Mouse (Mus musculus) bone marrow, adult 2 months (tissue): Measurements from ENCODE around the gene Inpp4a.

Experiments used
- CTCF ChIP-seq: fragments of 200-500 bp; IDR thresholded peaks from 2 replicates; pipeline ENCODE4 v1.5.1; 2011; ENCODE audit warnings: low read length, control low read depth; ENCODE audit not compliant: control insufficient read depth, insufficient read depth
- POLR2A ChIP-seq: fragments of 200-500 bp; IDR thresholded peaks from 2 replicates; pipeline ENCODE4 v1.6.1; 2011; ENCODE audit warnings: low read depth, mild to moderate bottlenecking, control low read depth, low read length, borderline replicate concordance; ENCODE audit not compliant: control insufficient read depth

DNA sequence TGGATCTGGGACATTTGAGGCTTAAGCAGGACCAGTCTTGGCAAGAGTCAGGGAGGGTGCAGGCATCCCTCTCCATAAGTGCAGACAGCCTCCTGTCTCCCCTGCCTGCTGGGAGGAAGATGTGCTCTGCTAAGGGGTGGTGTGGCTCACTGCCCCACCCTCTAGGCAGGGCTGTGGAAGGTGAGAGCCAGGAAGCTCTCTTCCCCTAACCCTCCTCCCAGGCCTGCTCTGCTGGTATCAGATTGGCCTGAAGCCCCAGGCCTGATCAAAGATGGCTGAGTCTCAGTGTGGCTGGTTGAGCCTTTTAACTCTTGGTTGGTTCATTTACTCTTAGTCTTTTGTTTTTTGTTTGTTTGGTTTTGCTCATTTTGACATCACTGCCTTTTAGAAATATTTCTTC lies 110.0 kb downstream of the Inpp4a start:
- no peak for TF ChIP-seq CTCF
- TF ChIP-seq POLR2A = no peak
